Mouse (Mus musculus) heart, adult 2 months (tissue): ENCODE results near the gene Kmt2d. TPM values are rescaled to one million over a fixed set of nuclear protein-coding genes. Genes with fewer than 3 reads are reported as not detected.

Experiments
- DNase-seq, 2 experiments: peaks; one replicate each; pipeline ENCODE4 v3.0.0; 2021
- H3K27ac ChIP-seq: fragments of 200-600 bp; 2 replicates; pipeline ENCODE4 v1.8.1; 2022
- H3K27me3 ChIP-seq: fragments of 200-500 bp; 2 replicates; pipeline ENCODE4 v1.6.1; 2012; ENCODE audit warnings: mild to moderate bottlenecking, low read length, inconsistent platforms, mixed read lengths; ENCODE audit not compliant: control insufficient read depth, insufficient read depth
- H3K36me3 ChIP-seq: fragments of 200-500 bp; 2 replicates; pipeline ENCODE4 v1.6.1; 2012; ENCODE audit warnings: low read length, inconsistent platforms; ENCODE audit not compliant: control insufficient read depth, insufficient read depth
- H3K4me1 ChIP-seq: fragments of 200-500 bp; 2 replicates; pipeline ENCODE4 v1.6.1; 2011; ENCODE audit warnings: low read length; ENCODE audit not compliant: control insufficient read depth, insufficient read depth
- H3K4me3 ChIP-seq: fragments of 200-600 bp; 2 replicates; pipeline ENCODE4 v1.8.1; 2022
- H3K79me2 ChIP-seq: fragments of 200-500 bp; replicated peaks from 2 replicates; pipeline ENCODE4 v1.6.1; 2012; ENCODE audit warnings: mild to moderate bottlenecking, inconsistent platforms, low read length, moderate library complexity, mixed read lengths; ENCODE audit not compliant: control insufficient read depth, insufficient read depth
- H3K9ac ChIP-seq: fragments of 200-500 bp; 2 replicates; pipeline ENCODE4 v1.6.1; 2012; ENCODE audit warnings: low read depth, mild to moderate bottlenecking, control low read depth, inconsistent platforms, low read length, mixed read lengths
- CTCF ChIP-seq: fragments of 200-600 bp; IDR thresholded peaks from 2 replicates; pipeline ENCODE4 v1.8.1; 2022; ENCODE audit warnings: antibody characterized with exemption, mild to moderate bottlenecking, moderate library complexity
- EP300 ChIP-seq: fragments of 200-500 bp; IDR thresholded peaks from 2 replicates; pipeline ENCODE4 v1.6.1; 2011; ENCODE audit warnings: low read depth, low read length, control low read depth; ENCODE audit not compliant: insufficient read depth
- POLR2A ChIP-seq: fragments of 200-500 bp; IDR thresholded peaks from 2 replicates; pipeline ENCODE4 v1.6.1; 2011; ENCODE audit warnings: mild to moderate bottlenecking, low read depth, low read length, control low read depth; ENCODE audit not compliant: insufficient read depth
- WGBS: fragments of 180-500 bp; shearing (Covaris S2); methylation state at CpG from one replicate; pipeline ENCODE4 v1.1.7; 2018; 5-methylcytosine and 5-hydroxymethylcytosine counted together
- intact Hi-C: fragments of 180-260 bp; cut with DNase I; formaldehyde crosslinking; loops from one replicate; pipeline ENCODE4 v1.15.1; 2025
- polyA plus RNA-seq: library from polyadenylated mRNA; depleted of rRNA; stranded (reverse); fragments of >200 nt; gene quantifications from 2 replicates; pipeline ENCODE4 v1.2.3, GENCODE M21; 2012
- total RNA-seq, 2 experiments: library from RNA; stranded (reverse); gene quantifications; 2 replicates each; pipeline ENCODE4 v1.2.3; 2021

The Kmt2d gene
- total and polyA plus RNA-seq, 3 experiments = 17.7 to 56.5 (median 51.3) TPM

GRCm38 (mm10) chr15:98849165-98849564 lies 21.8 kb downstream of the Kmt2d start:
- Histone ChIP-seq H3K27me3 (no peaks in the 10 kb centered on the region), H3K36me3 (no peaks in the 10 kb centered on the region), H3K79me2 (peaks cover 3% of the 10 kb centered on the region), H3K4me1 (no peaks in the 10 kb centered on the region), H3K9ac (no peak overlapping the region), H3K27ac (no peak overlapping the region), H3K4me3 (no peak overlapping the region)
- DNase-seq = no peak
- TF ChIP-seq CTCF (no peak), POLR2A (no peak), EP300 (no peak)
- 93% methylated on average over 11 of the region's 11 CpGs for WGBS
- intact Hi-C loops = no loop called here

- Histone ChIP-seq H3K36me3 (no peaks in the 10 kb centered on the region), H3K9ac (no peak overlapping the region), H3K79me2 (peaks cover 3% of the 10 kb centered on the region), H3K4me1 (no peaks in the 10 kb centered on the region), H3K27me3 (no peaks in the 10 kb centered on the region), H3K27ac (no peak overlapping the region), H3K4me3 (no peak overlapping the region)
- intact Hi-C loops = no loop called here
- DNase-seq = no peak
- WGBS = 80% methylated on average over 8 of the region's 8 CpGs
- TF ChIP-seq EP300 = no peak
- no peak for TF ChIP-seq CTCF
- TF ChIP-seq POLR2A = no peak
These were observed 24.9 kb downstream of the Kmt2d start for GRCm38 (mm10) chr15:98846140-98846539.

GRCm38 (mm10) chr15:98845149-98845548 lies 25.9 kb downstream of the Kmt2d start:
- Histone ChIP-seq H3K9ac (no peak overlapping the region), H3K27me3 (no peaks in the 10 kb centered on the region), H3K27ac (no peak overlapping the region), H3K4me1 (no peaks in the 10 kb centered on the region), H3K36me3 (no peaks in the 10 kb centered on the region), H3K4me3 (no peak overlapping the region), H3K79me2 (peaks cover 3% of the 10 kb centered on the region)
- DNase-seq = no peak
- intact Hi-C loops = no loop called here
- WGBS = 88% methylated on average over 2 of the region's 2 CpGs
- TF ChIP-seq CTCF (no peak), EP300 (no peak), POLR2A (no peak)

- intact Hi-C loops = no loop called here
- H3K4me1 ChIP-seq = no peaks in the 10 kb centered on the region
These were observed 27.3 kb downstream of the Kmt2d start for GRCm38 (mm10) chr15:98843595-98844223.

GRCm38 (mm10) chr15:98839671-98840585 lies 31.1 kb downstream of the Kmt2d start:
- H3K9ac ChIP-seq = no peak overlapping the region
- no peaks in the 10 kb centered on the region for H3K4me1 ChIP-seq
- H3K36me3 ChIP-seq = no peaks in the 10 kb centered on the region
- no peaks in the 10 kb centered on the region for H3K27me3 ChIP-seq
- H3K79me2 ChIP-seq = no peaks in the 10 kb centered on the region
- no peak for TF ChIP-seq CTCF
- no peak for TF ChIP-seq POLR2A
- TF ChIP-seq EP300 = no peak
- no peak overlapping the region for H3K4me3 ChIP-seq
- no peak overlapping the region for H3K27ac ChIP-seq
- DNase-seq = peak in 1 of 2 experiments; percentile 18
- 94% methylated on average over 30 of the region's 30 CpGs for WGBS
- intact Hi-C loops = no loop called here

More at GRCm38 (mm10) chr15:98843595-98844223, 27.3 kb downstream of the Kmt2d start:
- H3K27me3 ChIP-seq = no peaks in the 10 kb centered on the region
- H3K36me3 ChIP-seq = no peaks in the 10 kb centered on the region
- no peak overlapping the region for H3K9ac ChIP-seq
- WGBS = 92% methylated on average over 11 of the region's 11 CpGs
- no peak overlapping the region for H3K4me3 ChIP-seq
- TF ChIP-seq CTCF (no peak), POLR2A (no peak), EP300 (no peak)
- no peak overlapping the region for H3K27ac ChIP-seq
- no peak for DNase-seq
- no peaks in the 10 kb centered on the region for H3K79me2 ChIP-seq

- no peak overlapping the region for H3K27ac ChIP-seq
- H3K4me3 ChIP-seq = no peak overlapping the region
- no peaks in the 10 kb centered on the region for H3K4me1 ChIP-seq
- no peaks in the 10 kb centered on the region for H3K79me2 ChIP-seq
- DNase-seq = peak in 1 of 2 experiments; percentile 18
- 93% methylated on average over 14 of the region's 14 CpGs for WGBS
- no peak overlapping the region for H3K9ac ChIP-seq
- H3K36me3 ChIP-seq = no peaks in the 10 kb centered on the region
- H3K27me3 ChIP-seq = no peaks in the 10 kb centered on the region
- intact Hi-C loops = no loop called here
- TF ChIP-seq CTCF (no peak), EP300 (no peak), POLR2A (no peak)
These were observed 31.8 kb downstream of the Kmt2d start for GRCm38 (mm10) chr15:98839161-98839560.
